Mouse (Mus musculus) intestine, embryonic 15.5 days (tissue): ENCODE measurements around the gene St6galnac1. TPM values are rescaled to one million over a fixed set of nuclear protein-coding genes. Genes with fewer than 3 reads are reported as not detected.

Source experiments
- ATAC-seq: fragments of 200-750 bp; cut with Nextera tagmentation; 2 replicates; pipeline ENCODE4 v1.8.0; 2017; ENCODE audit warnings: moderate TSS enrichment, moderate library complexity
- H3K27ac ChIP-seq: fragments of 300-500 bp; sonication (generic); 2 replicates; pipeline ENCODE4 v1.5.1; 2015; ENCODE audit warnings: mild to moderate bottlenecking, inconsistent platforms
- H3K27me3 ChIP-seq: fragments of 300-500 bp; sonication (generic); replicated peaks from 2 replicates; pipeline ENCODE4 v1.6.1; 2015; ENCODE audit warnings: inconsistent platforms
- H3K36me3 ChIP-seq: fragments of 300-500 bp; sonication (generic); 2 replicates; pipeline ENCODE4 v1.6.1; 2015; ENCODE audit warnings: inconsistent platforms
- H3K4me1 ChIP-seq: fragments of 300-500 bp; sonication (generic); replicated peaks from 2 replicates; pipeline ENCODE4 v1.6.1; 2015; ENCODE audit warnings: inconsistent platforms
- H3K4me2 ChIP-seq: fragments of 300-500 bp; sonication (generic); replicated peaks from 2 replicates; pipeline ENCODE4 v1.6.1; 2015; ENCODE audit warnings: mild to moderate bottlenecking, inconsistent platforms
- H3K4me3 ChIP-seq: fragments of 300-500 bp; sonication (generic); replicated peaks from 2 replicates; pipeline ENCODE4 v1.5.1; 2015; ENCODE audit warnings: inconsistent platforms
- H3K9ac ChIP-seq: fragments of 300-500 bp; sonication (generic); 2 replicates; pipeline ENCODE4 v1.6.1; 2015; ENCODE audit warnings: inconsistent platforms
- H3K9me3 ChIP-seq: fragments of 300-500 bp; sonication (generic); 2 replicates; pipeline ENCODE4 v1.6.1; 2016; ENCODE audit warnings: inconsistent platforms
- WGBS: fragments of 180-500 bp; shearing (Covaris S2); methylation state at CpG from one replicate; pipeline ENCODE4 v1.1.7; 2015; 5-methylcytosine and 5-hydroxymethylcytosine counted together
- polyA plus RNA-seq: library from polyadenylated mRNA; unstranded; fragments of >200 nt; fragmentation: Nextera tagmentation; extraction: Ambion mirVana; gene quantifications from 2 replicates; pipeline ENCODE4 v1.2.1, GENCODE M21; 2015

The St6galnac1 gene
- polyA plus RNA-seq, 1 experiment from 2014 or later = not detected

GRCm38 (mm10) chr11:116806136-116807071 lies 31.1 kb upstream of the St6galnac1 start:
- H3K4me1 ChIP-seq = peaks cover 9% of the 10 kb centered on the region
- H3K36me3 ChIP-seq = no peaks in the 10 kb centered on the region
- 70% methylated on average over 15 of the region's 15 CpGs for WGBS
- no peak overlapping the region for H3K4me2 ChIP-seq
- H3K9ac ChIP-seq = no peak overlapping the region
- no peak overlapping the region for H3K27ac ChIP-seq
- H3K9me3 ChIP-seq = no peaks in the 10 kb centered on the region
- no peak overlapping the region for H3K4me3 ChIP-seq
- no peak for ATAC-seq
- no peaks in the 10 kb centered on the region for H3K27me3 ChIP-seq

DNA sequence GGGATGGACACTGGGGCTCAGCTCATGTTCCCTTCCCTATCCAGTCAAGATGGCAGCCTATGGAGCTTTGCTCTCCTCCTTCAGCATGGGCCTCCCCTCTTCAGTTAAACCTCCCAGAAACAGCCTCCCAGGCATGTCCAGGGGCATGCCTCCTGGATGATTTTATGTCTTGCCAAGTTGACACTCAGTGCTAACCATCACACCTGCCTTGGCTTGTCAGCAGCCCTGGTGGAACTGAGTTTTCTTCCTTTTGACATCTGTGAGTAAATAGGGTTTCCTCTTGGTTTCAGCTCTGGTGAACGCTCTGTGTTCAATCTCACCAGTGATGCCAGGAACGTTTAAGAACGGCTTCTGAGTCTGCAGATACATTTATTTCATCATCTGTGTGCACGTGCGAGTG lies 27.4 kb upstream of the St6galnac1 start:
- Histone ChIP-seq H3K9me3 (no peaks in the 10 kb centered on the region), H3K4me1 (no peaks in the 10 kb centered on the region; the same call in 1 of the 2 replicates), H3K4me3 (no peak overlapping the region), H3K4me2 (no peak overlapping the region), H3K9ac (no peak overlapping the region), H3K27ac (no peak overlapping the region), H3K36me3 (no peaks in the 10 kb centered on the region), H3K27me3 (no peaks in the 10 kb centered on the region)
- WGBS = 76% methylated on average over 5 of the region's 5 CpGs
- no peak for ATAC-seq

GRCm38 (mm10) chr11:116801106-116801505 lies 25.8 kb upstream of the St6galnac1 start:
- Histone ChIP-seq H3K9me3 (no peaks in the 10 kb centered on the region), H3K4me1 (no peaks in the 10 kb centered on the region), H3K4me3 (no peak overlapping the region), H3K27ac (no peak overlapping the region), H3K36me3 (no peaks in the 10 kb centered on the region), H3K9ac (no peak overlapping the region), H3K4me2 (no peak overlapping the region), H3K27me3 (no peaks in the 10 kb centered on the region)
- ATAC-seq = no peak
- WGBS = 75% methylated on average over 5 of the region's 5 CpGs

GRCm38 (mm10) chr11:116799364-116799763 lies 24.1 kb upstream of the St6galnac1 start:
- Histone ChIP-seq H3K27ac (no peak overlapping the region), H3K27me3 (no peaks in the 10 kb centered on the region), H3K9ac (no peak overlapping the region), H3K4me2 (no peak overlapping the region), H3K4me1 (no peaks in the 10 kb centered on the region), H3K4me3 (no peak overlapping the region), H3K9me3 (no peaks in the 10 kb centered on the region), H3K36me3 (no peaks in the 10 kb centered on the region)
- no peak for ATAC-seq
- WGBS = 87% methylated on average over 5 of the region's 5 CpGs

- ATAC-seq = no peak
- Histone ChIP-seq H3K4me3 (no peak overlapping the region), H3K27ac (no peak overlapping the region), H3K4me1 (no peaks in the 10 kb centered on the region), H3K4me2 (no peak overlapping the region), H3K36me3 (no peaks in the 10 kb centered on the region), H3K9me3 (no peaks in the 10 kb centered on the region), H3K27me3 (no peaks in the 10 kb centered on the region), H3K9ac (no peak overlapping the region)
- WGBS = 93% methylated on average over 10 of the region's 10 CpGs
Observed at GRCm38 (mm10) chr11:116784221-116784620, 8.9 kb upstream of the St6galnac1 start.

DNA sequence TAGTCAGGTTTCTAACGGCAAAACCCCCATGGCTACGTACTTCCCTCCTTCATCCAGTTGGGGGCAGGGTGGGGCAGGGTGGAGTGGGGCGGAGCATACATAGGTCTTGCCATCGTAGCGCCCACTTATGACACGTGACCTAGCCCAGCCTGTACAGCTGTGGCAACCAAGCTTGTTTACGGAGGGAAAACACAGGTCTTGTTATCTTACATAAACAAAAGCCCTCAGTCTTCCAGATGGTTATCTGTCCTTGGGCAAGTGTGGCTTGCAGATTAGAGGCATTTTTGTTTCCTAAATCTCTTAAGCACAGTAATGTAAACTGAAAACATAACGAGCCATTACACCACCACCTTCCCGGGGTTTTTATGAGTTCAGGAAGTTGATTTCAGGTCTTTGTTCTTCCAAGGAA lies 7.4 kb upstream of the St6galnac1 start:
- Histone ChIP-seq H3K4me2 (peak overlapping the region; percentile 30; the same call in 1 of the 2 replicates), H3K9ac (no peak overlapping the region), H3K4me1 (no peaks in the 10 kb centered on the region), H3K27me3 (no peaks in the 10 kb centered on the region), H3K27ac (no peak overlapping the region), H3K4me3 (no peak overlapping the region), H3K9me3 (no peaks in the 10 kb centered on the region), H3K36me3 (no peaks in the 10 kb centered on the region)
- ATAC-seq = 0 out of 2 replicates have a peak, but pooled peaks have one; percentile 36
- WGBS = 43% methylated on average over 9 of the region's 9 CpGs

- no peak overlapping the region for H3K4me2 ChIP-seq
- no peak overlapping the region for H3K9ac ChIP-seq
- no peak overlapping the region for H3K27ac ChIP-seq
- H3K27me3 ChIP-seq = no peaks in the 10 kb centered on the region
- 53% methylated on average over 2 of the region's 2 CpGs for WGBS
- H3K4me3 ChIP-seq = no peak overlapping the region
- ATAC-seq = no peak
- no peaks in the 10 kb centered on the region for H3K36me3 ChIP-seq
- no peaks in the 10 kb centered on the region for H3K9me3 ChIP-seq
- no peaks in the 10 kb centered on the region for H3K4me1 ChIP-seq
Observed at GRCm38 (mm10) chr11:116773205-116773604, 2.1 kb downstream of the St6galnac1 start.

- ATAC-seq = no peak
- no peaks in the 10 kb centered on the region for H3K4me1 ChIP-seq
- no peaks in the 10 kb centered on the region for H3K27me3 ChIP-seq
- no peaks in the 10 kb centered on the region for H3K36me3 ChIP-seq
- H3K4me2 ChIP-seq = no peak overlapping the region
- 75% methylated on average over 5 of the region's 5 CpGs for WGBS
- no peak overlapping the region for H3K9ac ChIP-seq
- H3K9me3 ChIP-seq = no peaks in the 10 kb centered on the region
- no peak overlapping the region for H3K27ac ChIP-seq
- no peak overlapping the region for H3K4me3 ChIP-seq
Observed at GRCm38 (mm10) chr11:116769873-116770272, 5.4 kb downstream of the St6galnac1 start.

DNA sequence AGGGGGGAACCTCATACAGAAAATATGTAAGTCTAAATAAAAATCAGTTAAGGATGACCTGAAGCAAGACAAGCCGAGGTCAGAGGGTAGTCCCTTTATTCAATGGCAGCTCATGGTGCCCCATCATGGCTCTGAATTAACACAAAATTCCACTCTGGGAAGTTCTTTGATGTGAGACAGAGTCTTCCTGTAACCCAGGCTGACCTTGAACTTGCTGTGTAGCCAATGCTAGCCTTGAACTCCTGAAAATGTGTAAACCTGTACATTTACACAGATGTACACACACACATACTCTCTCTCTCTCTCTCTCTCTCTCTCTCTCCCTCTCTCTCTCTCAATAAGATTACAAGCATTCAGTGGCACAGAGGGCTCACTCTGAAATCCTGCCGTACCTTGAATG lies 10.4 kb downstream of the St6galnac1 start:
- Histone ChIP-seq H3K36me3 (no peaks in the 10 kb centered on the region), H3K4me2 (no peak overlapping the region), H3K27ac (no peak overlapping the region), H3K9ac (no peak overlapping the region), H3K4me3 (no peak overlapping the region), H3K27me3 (no peaks in the 10 kb centered on the region), H3K4me1 (no peaks in the 10 kb centered on the region), H3K9me3 (no peaks in the 10 kb centered on the region)
- WGBS = 93% methylated on average over 2 of the region's 2 CpGs
- ATAC-seq = no peak

DNA sequence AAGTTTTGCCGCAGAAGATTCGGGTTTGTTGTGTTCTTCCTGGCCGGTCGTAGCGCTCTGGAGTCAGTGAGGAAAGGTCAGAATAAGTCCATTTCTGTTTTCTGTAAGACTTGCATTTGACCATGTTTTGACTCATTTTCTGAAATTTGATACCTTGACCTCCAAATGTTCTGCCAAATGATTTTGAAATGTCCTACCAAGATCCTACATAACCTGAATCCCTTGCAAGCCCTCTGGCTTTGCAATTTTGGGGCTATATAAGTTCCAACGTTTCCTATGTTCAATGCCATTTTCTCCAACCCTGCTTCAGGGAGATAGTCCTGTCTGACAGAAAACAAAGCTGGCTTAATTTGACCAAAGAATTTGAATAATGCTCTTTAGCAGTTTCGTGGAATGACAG lies 11.0 kb downstream of the St6galnac1 start:
- no peak overlapping the region for H3K4me3 ChIP-seq
- no peaks in the 10 kb centered on the region for H3K36me3 ChIP-seq
- H3K9me3 ChIP-seq = no peaks in the 10 kb centered on the region
- 89% methylated on average over 7 of the region's 7 CpGs for WGBS
- no peak overlapping the region for H3K9ac ChIP-seq
- H3K27ac ChIP-seq = no peak overlapping the region
- no peaks in the 10 kb centered on the region for H3K4me1 ChIP-seq
- no peak overlapping the region for H3K4me2 ChIP-seq
- H3K27me3 ChIP-seq = no peaks in the 10 kb centered on the region
- ATAC-seq = no peak

- Histone ChIP-seq H3K9me3 (no peaks in the 10 kb centered on the region), H3K4me1 (no peaks in the 10 kb centered on the region), H3K9ac (no peak overlapping the region), H3K36me3 (no peaks in the 10 kb centered on the region), H3K4me2 (no peak overlapping the region), H3K27ac (no peak overlapping the region), H3K4me3 (no peak overlapping the region), H3K27me3 (no peaks in the 10 kb centered on the region)
- 67% methylated on average over 4 of the region's 4 CpGs for WGBS
- no peak for ATAC-seq
Observed at GRCm38 (mm10) chr11:116755191-116755590, 20.1 kb downstream of the St6galnac1 start.

GRCm38 (mm10) chr11:116753674-116754470 lies 21.4 kb downstream of the St6galnac1 start:
- peak; percentile 61 for ATAC-seq

More at GRCm38 (mm10) chr11:116753674-116754470, 21.4 kb downstream of the St6galnac1 start:
- Histone ChIP-seq H3K9me3 (no peaks in the 10 kb centered on the region), H3K4me3 (no peak overlapping the region), H3K27ac (no peak overlapping the region), H3K9ac (no peak overlapping the region), H3K36me3 (no peaks in the 10 kb centered on the region), H3K4me1 (no peaks in the 10 kb centered on the region), H3K27me3 (no peaks in the 10 kb centered on the region), H3K4me2 (no peak overlapping the region)
- 80% methylated on average over 5 of the region's 5 CpGs for WGBS
